Mouse (Mus musculus) midbrain, embryonic 10.5 days (tissue): ENCODE measurements around the gene Gm49352. TPM values are rescaled to one million over a fixed set of nuclear protein-coding genes. Genes with fewer than 3 reads are reported as not detected.
"Not testable (repeated sequence)": the region's sequence is repeated elsewhere in the genome, so short reads cannot be mapped to it uniquely, and the experiment has no call there.

Source experiments
- DNase-seq: peaks from one replicate; pipeline ENCODE4 v3.0.0-alpha.2; 2017; ENCODE audit warnings: low spot score
- H3K27ac ChIP-seq: fragments of 300-500 bp; sonication (generic); replicated peaks from 2 replicates; pipeline ENCODE4 v1.5.1; 2016; ENCODE audit warnings: mild to moderate bottlenecking
- H3K27me3 ChIP-seq: fragments of 300-500 bp; sonication (generic); 2 replicates; pipeline ENCODE4 v1.6.1; 2016; ENCODE audit warnings: low read depth, mild to moderate bottlenecking; ENCODE audit not compliant: poor library complexity, severe bottlenecking
- H3K36me3 ChIP-seq: fragments of 300-500 bp; sonication (generic); 2 replicates; pipeline ENCODE4 v1.6.1; 2016; ENCODE audit warnings: mild to moderate bottlenecking, moderate library complexity
- H3K4me1 ChIP-seq: fragments of 300-500 bp; sonication (generic); 2 replicates; pipeline ENCODE4 v1.6.1; 2016
- H3K4me3 ChIP-seq: fragments of 300-500 bp; sonication (generic); 2 replicates; pipeline ENCODE4 v1.5.1; 2016; ENCODE audit warnings: mild to moderate bottlenecking, moderate library complexity
- H3K9me3 ChIP-seq: fragments of 300-500 bp; sonication (generic); replicated peaks from 2 replicates; pipeline ENCODE4 v1.6.1; 2016; ENCODE audit warnings: mild to moderate bottlenecking
- WGBS: fragments of 180-500 bp; shearing (Covaris S2); methylation state at CpG from one replicate; pipeline ENCODE4 v1.1.7; 2016; 5-methylcytosine and 5-hydroxymethylcytosine counted together
- polyA plus RNA-seq: library from polyadenylated mRNA; unstranded; fragments of >200 nt; fragmentation: Nextera tagmentation; extraction: Ambion mirVana; gene quantifications from 2 replicates; pipeline ENCODE4 v1.2.1, GENCODE M21; 2016

Gm49352 gene
- polyA plus RNA-seq = not detected in 2 replicates

GRCm38 (mm10) chr13:61568074-61568473 is at the start of gene Gm49352:
TSS of gene Gm49352 (minus strand) at chr13:61568174.
- DNase-seq, H3K4me3 ChIP-seq, H3K36me3 ChIP-seq, H3K27me3 ChIP-seq, H3K4me1 ChIP-seq, H3K27ac ChIP-seq: not testable (repeated sequence)
- WGBS = 46% methylated on average over 1 of the region's 1 CpGs
- H3K9me3 ChIP-seq = peaks cover 71% of the 10 kb centered on the region

GRCm38 (mm10) chr13:61570027-61570426 is 2.1 kb upstream of the Gm49352 start, which contains the start of gene Cts3:
TSS of gene Cts3 (minus strand) at chr13:61570127.
- Histone ChIP-seq H3K27me3 (no peaks in the 10 kb centered on the region), H3K9me3 (peaks cover 79% of the 10 kb centered on the region)
- no peak for DNase-seq

DNA sequence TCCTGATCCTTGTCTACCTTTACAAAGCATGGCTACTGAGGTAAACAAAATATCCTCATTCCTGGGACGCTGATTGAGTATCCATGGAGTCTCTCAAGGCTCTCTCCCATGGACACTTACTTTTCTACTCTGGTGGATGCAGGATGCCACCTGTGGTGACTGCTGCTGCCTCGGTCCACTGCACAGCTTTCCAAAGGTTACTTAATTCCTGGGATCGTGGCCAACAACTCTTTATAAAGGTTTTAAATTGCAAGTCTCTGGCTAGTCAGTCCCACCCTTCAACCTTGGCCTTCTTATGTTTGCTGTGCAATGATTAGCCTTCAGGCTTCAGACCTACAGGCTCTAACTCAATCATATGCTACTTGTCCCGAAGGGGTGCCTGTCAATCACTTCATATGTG is 26.3 kb downstream of the Gm49352 start, which contains the start of gene Ctsm:
Gene Ctsm (minus strand): TSS at position 209 of the 400 bp plus-strand sequence.
- 77% methylated on average over 4 of the region's 4 CpGs for WGBS
- DNase-seq = no peak
- H3K4me1 ChIP-seq = no peaks in the 10 kb centered on the region
- no peak within 1 kb of the TSS for H3K4me3 ChIP-seq
- no peaks in the 10 kb centered on the region for H3K36me3 ChIP-seq
- H3K27me3 ChIP-seq = no peaks in the 10 kb centered on the region
- peaks cover 69% of the 10 kb centered on the region for H3K9me3 ChIP-seq
- no peak within 1 kb of the TSS for H3K27ac ChIP-seq

More at GRCm38 (mm10) chr13:61570027-61570426, 2.1 kb upstream of the Gm49352 start, which contains the start of gene Cts3:
- no peak within 1 kb of the TSS for H3K4me3 ChIP-seq
- no peaks in the 10 kb centered on the region for H3K36me3 ChIP-seq
- no peak within 1 kb of the TSS for H3K27ac ChIP-seq
- H3K4me1 ChIP-seq = no peaks in the 10 kb centered on the region

Other genes with a start within 250 kb of the Gm49352 start
- not detected in 2 replicates for gene Cts7, start 210.0 kb downstream of the Gm49352 start, polyA plus RNA-seq
- not detected in 2 replicates for gene Ctsm, start 26.3 kb downstream of the Gm49352 start, polyA plus RNA-seq
- gene Cts3, start 2.0 kb upstream of the Gm49352 start, polyA plus RNA-seq = not detected in 2 replicates